Mouse (Mus musculus): ENCODE data around the gene Garem2.

Garem2 gene

DNA sequence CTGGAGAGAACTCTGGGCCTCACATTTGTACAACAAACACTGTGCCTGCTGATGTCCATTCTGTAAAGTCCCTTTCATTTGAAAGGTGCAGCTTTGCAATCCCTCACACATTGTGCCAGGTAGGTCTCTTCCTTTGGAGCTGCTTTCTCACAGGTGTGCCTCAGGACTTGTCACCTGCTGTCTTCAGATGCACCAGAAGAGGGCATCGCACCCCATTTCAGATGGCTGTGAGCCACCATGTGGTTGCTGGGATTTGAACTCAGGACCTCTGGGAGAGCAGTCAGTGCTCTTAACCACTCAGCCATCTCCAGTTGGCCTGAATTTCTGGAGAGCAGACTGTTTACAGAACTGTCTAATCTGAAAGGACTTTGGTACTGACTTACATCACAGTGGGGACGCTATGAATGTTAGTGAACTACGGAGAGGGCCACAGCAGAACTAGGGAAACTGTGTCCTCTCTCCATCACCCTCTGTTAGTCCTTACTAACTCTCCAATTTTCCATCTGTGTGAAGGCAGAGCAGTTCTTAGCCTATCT lies 7.6 kb downstream of the Garem2 start:
- no peak for DNase-seq

DNA sequence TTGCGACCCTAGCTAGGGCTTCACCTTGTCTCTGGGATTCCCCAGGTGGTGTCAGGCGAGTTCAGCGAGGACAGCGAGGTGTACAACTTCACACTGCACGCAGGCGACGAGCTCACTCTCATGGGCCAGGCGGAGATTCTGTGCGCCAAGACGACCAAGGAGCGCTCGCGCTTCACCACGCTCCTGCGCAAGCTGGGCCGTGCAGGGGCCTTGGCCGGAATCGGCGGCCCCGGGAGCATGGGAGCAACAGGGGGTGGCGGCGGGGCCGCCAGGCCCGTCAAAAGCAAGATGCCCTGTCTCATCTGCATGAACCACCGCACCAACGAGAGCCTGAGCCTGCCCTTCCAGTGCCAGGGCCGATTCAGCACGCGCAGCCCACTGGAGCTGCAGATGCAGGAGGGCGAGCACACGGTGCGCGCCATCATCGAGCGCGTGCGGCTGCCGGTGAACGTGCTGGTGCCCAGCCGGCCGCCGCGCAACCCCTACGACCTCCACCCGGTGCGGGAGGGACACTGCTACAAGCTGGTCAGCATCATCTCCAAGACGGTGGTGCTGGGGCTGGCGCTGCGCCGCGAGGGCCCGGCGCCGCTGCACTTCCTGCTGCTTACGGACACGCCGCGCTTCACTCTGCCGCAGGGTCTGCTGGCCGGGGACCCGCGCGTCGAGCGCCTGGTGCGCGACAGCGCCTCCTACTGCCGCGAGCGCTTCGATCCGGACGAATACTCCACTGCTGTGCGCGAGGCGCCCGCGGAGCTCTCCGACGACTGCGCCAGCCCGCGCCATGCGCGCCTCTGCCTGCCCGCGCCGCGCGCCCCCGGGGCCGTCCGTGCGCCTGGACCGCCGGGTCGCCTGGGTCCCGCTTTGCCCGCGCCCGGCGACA lies 9.2 kb downstream of the Garem2 start:
- no peak for DNase-seq

DNA sequence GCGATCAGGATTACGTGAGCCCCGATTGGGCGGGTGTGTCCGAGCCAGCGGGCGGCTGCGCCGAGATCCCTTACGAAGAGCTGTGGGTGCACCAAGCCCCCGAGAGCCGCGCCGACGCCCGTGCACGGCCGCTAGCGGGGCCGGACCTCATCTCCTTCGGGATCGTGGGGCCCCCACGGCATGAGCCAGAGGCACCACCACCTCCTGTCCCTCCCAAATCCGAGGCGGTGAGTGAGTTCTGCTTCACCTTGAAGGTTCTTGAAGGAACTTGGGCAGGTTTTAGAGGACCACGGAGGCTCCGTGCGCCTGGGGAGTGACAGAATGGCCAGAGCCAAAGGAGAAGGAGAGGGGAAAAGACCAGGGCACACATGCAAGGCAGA lies 9.8 kb downstream of the Garem2 start:
- DNase-seq = no peak

DNA sequence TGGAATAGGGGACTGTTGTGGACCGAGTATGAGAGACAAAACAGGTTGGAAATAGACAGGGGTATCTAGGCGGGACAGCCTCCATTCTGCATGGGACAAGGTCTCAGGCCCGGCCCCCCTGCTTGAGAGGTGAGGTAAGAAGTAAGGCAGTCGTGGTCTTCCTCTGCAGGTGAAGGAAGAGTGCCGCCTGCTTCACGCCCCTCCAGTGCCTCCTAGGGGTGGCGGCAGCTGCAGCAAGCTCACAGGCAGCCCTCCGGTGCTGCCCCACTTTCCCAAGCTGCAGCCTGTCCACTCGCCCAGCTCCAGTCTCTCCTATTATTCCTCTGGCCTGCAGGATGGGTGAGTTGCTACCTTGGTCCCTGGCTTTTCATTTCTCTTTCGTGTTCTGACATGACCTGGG lies 10.8 kb downstream of the Garem2 start:
- DNase-seq = no peak

DNA sequence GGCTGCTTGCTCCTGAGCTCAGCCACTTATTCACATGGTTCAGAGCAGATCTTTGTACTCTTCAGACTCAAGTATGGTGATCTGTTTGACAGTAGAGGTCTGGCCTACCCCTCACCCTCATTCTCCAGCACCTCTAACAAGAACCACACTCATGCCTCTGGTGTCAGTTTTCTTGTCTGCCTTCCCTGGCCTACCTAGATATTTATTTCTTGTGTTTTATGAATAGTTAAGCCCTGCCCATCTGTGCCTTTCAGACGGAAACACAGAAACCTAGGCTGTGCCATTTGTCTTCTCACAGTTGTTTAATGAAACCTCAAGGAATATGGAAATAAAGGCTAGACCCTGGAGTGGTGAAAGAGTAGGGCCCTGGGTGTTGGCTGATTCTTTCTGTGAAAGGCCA lies 13.1 kb downstream of the Garem2 start:
- no peak for DNase-seq

DNA sequence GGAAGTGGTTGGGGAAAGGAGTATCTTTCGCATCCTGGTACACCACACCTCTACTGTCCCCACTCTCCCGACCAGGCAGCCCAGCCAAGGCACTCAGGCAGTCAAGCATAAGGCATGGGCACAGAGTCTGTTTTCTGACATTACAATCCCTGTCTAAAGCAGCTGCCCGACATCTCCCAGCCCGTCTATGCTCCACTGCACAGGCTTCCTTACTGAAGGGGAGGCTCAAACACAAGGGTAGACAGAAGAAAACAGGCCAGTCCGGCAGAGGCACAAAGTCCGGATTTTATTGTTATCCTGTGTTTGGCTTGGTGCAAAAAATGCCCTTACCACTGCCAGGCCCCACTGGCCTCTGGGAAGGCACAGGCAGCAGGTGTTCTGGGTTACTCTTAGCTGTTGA lies 14.2 kb downstream of the Garem2 start:
- no peak for DNase-seq

DNA sequence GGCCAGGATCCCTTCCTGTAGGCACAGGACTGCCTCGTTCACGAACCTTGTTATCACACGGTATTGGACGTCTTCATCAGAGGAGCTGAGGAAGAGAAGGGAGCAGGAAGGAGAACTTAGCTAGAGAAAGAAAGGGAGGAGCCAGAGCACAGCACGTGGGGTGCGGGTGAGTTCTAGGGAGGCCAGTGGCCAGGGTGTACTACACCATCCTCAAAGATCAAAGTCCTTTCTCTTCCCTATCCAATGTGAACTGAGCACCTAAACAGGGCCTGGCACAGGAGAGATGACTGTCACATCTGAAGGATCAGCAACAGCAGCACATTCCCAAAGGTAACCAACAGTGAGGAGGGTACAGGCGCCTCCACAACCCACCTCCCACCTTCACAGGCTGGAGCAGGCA lies 15.1 kb downstream of the Garem2 start:
- DNase-seq = no peak

DNA sequence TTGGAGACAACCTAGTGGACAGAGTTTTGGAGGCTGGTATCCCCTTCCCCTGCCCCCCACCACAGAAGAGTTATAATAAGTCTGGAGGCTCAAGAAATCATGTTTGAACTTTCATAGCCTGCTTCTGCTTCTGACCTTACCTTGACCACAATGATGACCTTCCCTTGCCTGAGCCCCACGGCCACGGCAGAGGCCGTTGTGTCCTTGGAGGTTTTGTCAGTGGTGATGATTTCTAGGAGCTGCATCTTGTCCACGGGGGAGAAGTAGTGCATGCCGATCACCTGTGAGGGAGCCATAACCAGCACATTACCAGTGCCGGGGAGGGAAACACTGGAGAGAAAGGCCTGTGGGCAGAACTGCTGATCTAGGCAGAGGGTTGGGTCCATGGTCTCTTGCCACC lies 17.5 kb downstream of the Garem2 start:
- no peak for DNase-seq

DNA sequence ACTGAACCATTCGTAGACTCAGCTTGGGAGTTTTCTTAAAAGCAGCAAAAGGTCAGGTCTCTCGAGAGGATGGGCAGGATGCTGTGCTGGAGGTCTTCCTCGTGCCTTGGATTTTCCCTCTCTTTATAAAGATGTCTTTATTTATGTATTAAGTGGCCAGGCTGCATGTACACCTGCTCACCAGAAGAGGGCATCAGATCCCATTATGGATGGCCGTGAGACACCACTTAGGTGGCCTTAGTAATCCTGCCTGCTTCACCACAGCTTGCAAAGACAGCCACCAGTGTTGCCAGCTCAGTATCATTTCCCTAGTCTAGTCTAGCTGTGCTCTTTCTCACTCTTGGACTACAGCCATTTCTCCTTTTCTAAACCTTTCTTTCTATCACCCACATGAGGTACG lies 20.6 kb downstream of the Garem2 start:
- no peak for DNase-seq

DNA sequence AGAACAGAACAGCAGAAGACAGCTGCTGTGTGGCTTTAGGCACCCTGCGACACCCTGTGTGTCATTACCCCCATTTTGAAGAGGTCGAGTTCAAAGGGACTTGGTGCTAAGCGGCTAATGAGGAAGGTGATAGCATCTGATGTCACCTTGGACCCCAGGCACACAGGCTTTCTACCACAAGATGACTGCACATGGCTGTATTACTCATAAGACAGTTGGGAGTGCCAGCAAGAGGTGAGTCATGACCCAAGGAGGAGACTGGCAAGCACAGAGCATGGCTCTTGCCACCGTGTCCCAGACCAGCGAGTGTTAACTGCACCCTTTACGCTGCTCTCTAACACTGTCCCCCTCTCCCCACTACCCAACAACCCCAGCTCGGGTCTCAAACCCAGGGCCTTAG lies 21.8 kb downstream of the Garem2 start:
- no peak for DNase-seq

DNA sequence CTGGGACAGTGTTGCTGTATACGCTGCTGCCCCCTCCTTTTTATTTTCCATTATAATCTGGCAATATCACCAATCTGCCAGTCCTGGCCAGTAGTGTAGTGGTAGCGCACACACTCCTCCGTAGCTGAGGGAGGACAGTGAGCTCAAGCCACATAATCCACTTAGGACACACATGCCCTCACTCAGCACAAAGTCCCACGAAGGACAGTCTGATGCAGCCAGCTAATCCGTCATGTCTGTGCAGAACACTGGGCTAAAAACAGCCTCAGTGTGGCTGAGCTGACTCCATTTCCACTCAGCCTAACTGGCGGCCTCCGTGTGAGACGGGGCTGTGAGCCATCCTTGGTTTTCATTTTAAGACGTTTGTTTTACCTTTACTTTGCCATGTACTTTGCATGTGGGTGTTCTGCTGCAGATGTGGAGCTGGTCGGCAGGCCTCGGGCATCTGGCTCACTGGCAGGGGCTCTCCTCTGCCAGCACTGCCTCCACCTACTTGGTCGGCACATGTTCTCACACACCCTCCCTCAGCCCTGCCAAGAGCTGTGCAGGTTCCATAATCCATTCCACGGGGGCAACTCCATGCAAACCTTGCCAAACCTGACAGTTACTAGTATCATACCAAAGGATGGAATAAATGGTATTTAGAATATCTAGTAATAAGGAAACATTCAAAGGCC lies 23.1 kb downstream of the Garem2 start:
- no peak for DNase-seq

DNA sequence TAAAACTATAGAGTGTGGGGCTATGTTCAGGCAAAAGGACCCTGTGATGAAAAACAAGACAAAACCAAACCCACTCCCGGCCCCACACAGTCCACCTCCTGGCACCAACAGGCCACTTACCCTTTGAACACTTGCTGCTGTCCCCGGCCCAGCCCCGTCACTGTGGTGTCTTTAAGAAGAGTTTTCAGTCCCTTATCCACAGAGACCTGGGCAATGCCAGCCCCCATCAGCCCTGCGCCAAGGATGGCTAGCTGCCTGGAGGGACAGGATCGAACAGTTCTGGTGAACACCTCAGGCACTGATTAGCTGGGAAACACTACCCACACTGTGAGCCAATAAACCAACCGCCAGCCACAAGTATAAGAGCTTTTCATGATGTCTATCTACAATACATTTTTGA lies 23.7 kb downstream of the Garem2 start:
- no peak for DNase-seq

DNA sequence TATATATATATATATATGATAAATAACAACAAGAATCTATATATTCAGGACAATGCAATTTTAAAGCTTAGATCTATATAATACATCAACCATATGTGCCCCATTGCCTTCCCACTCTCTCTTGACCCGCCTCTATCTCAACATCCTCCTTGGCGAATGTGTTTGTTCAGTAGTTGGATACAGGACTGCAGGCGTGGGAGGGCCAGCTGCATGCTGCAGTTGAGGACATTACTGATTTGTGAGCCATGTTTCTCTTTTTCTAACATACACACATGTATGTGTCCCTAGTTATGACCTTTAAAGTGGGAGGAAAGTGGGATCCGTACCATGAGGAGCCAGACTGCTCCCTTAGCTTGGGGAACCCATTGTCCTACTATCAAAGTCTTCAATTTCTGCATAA lies 26.3 kb downstream of the Garem2 start:
- DNase-seq = no peak

DNA sequence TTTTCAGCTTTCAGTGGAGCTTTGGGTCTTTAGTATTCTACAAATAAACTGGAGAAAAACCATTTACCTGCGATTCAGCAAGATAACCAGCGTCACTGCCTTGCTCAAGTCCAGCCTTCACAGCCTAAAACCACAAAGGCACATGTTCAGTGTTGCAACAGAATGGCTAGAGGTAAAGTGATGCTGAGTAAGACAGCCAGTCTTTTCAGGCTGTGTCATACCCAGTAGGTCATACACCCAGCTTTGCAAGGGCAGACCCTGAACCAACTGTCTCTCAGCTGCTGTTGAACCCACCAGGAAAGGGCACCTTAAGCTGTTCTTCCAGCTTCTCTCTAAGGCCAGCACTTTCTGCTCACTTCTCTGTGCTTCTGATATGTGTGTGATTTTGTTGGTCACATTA lies 27.2 kb downstream of the Garem2 start:
- DNase-seq = no peak

DNA sequence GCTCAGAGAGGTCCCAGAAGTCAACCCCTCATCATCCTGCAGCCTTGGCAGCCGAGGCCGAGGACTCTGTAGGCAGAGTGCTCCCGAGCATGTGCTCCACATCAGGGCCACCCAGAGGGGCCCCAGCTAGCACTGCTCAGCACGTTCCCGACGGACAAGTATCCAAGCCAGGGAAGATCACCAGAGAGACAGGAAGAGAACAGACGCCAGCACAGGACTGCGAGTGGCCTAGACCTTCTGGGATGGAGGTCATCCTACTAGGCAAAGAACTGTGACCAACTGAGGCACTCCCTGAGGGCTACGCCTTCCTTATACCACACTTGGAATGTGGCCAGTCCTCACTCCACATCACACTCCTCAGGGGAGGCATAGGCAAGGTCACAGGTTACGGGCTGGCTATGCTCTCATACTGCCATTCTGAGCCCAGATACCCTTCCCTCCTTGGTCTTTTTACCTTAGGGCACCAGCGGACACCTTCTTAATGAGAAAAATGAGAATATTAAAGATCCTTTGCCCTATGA lies 30.8 kb downstream of the Garem2 start:
- DNase-seq = no peak

DNA sequence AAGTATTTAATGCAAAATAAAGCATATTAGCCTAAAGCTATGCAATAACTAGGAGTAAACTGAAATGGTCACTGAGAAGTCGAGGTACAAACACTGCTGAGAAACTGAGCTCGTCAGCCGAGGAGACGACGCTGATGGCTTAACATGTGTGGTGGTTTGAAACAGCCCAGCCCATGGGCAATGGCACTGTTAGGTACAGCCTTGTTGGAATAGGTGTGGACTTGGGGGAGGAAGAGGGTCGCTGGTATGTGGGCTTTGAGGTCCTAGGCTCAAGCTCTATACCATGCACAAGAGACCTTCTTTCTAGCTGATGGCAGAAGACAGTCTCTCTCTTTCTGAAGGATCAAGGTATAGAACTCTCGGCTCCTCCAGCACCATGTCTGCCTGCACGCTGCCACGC lies 32.3 kb downstream of the Garem2 start:
- DNase-seq = no peak

DNA sequence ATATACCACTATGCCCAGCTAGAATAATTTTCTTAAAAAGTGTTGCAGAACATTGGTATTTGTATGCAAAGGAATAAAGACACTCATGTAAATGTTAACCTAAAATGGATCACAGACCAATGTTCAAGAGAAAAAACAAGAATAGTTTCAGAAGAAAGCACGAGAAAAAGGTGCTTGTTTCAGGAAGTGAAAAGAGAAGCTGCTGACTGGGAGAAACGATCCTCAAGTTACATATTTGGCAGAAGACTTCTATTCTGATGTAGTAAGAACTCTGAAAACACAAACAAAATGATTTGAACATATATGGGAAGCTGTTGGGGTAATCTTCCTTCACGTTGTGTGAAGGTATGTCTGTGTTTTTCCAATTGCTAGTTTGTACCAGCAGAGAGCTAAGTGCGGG lies 33.2 kb downstream of the Garem2 start:
- no peak for DNase-seq

DNA sequence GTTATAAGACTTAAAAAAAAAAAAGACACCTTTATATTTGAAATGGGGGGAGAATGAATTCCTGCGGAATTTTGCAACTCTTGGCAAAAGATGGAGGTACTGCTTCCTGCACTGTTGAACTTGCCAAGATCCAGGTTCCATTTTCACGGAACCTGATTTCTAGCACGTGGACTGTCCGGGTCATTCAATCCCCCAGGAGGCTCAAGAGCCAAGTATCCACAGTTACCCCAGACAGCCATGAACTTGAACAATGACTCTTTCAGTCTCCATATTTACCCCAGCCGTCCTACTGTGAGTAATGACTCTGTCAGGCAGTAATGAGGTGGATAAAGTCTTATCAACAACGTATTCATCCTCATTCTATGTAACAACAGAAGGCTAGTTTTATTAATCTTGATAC lies 41.6 kb downstream of the Garem2 start:
- no peak for DNase-seq

DNA sequence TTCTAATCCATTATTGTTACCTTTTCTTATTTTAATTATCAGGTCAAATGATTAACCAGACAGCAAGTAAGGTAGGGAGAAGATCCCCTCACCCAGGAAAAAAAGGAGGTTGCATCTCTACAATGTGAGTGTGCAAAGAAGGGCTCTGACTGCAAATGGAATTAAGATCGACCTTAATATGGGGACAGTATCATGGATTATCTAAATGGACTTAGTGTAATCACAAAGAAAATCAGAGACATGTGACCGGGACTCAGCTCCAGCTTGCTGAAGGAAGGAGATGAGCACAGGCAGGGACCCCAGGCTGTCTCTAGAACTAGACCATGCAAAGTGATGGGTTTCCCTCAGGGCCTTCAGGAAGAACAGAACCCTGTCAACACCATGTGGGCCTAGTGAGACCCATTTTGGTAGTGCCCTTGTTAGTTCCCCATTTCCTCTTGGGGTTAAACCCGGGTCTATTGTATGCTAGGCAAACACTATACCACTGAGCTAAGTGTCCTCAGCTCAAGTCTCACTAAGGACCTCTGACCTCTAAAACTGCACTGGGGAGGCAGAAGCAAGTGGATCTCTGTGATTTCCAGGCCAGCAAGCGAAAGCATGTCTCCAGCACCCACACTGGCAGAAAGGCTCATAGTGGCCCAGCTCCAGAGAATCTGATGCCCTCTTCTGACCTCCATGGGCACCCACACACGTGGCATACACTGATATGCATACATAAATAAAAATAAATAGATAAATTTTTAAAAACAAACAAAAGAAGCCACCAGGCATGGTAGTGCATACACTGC lies 43.4 kb downstream of the Garem2 start:
- DNase-seq = no peak

DNA sequence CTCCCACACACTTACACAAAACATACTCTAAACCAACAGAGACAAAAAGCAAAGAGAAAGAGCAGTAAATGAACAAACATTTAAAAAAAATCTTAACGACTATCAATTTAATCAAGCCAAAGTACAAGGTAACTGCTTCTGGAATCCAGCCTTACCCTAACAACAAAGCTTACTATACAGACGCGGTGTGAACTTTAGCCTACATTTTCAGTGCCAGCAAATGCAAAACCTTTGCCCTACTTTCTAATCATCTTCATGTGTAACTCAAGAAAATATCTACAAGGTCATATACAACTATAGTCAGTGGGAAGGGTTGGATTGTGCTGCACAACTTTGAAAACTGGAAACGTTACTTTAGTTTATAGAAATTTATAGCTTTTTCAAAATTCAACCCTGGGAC lies 47.0 kb downstream of the Garem2 start:
- no peak for DNase-seq

DNA sequence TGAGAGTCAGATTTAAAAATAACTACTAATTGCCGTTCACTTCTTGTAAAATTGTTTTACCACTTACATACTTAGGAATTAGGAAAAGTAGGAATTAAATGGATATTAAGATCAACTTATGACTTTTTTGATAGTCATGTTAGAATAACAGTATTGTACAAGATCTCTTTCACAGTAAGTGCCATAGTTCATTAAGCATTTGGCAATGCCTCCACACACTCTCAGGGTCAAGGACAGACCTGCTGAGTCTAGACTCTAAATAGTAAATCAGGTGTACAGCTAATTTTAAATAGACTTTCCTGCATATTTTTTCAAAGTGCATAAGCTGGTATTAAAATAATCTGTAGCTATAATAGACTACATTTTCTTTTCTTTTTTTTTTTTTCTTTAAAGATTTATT lies 47.5 kb downstream of the Garem2 start:
- no peak for DNase-seq

DNA sequence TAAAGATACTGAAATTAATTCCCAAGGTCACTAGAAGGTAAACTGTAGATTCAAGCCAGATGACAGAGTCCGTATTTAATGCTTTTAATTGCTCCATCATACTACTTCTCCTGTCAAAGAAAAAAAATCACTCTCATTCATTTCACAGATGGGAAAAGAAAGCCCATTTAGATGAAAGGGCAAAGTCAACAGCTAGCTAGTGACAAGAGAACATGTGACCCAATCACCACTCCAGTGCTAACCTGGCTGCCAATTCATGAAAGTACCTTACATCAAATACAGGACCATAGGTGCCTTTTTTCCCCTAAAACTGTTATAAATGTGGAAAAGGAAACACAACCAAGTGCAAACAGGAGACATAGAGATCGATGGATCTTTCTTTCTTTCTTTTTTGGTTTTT lies 48.3 kb downstream of the Garem2 start:
- DNase-seq = no peak

DNA sequence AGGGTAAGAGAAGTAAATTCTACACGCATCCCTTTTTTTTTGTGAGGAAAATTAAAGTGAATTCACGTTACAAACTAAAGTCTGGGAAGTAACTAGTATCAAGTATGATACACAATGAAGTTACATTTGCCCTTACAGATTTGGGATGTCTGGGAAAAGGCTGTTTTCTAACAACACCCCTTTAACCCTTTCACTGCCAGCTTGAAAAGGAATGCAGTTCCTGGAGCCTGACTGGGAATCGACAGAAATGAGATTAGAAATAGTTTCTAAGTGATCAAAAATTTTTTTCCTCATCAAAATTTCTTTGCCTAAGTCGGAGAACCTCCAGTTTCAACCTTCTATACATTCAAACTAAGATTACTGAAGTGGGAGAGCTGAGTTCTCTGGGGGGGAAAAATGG lies 49.1 kb downstream of the Garem2 start:
- no peak for DNase-seq
